Comparison of ENCODE assay signal across 10 mouse cellular contexts in the genomic region with DNA sequence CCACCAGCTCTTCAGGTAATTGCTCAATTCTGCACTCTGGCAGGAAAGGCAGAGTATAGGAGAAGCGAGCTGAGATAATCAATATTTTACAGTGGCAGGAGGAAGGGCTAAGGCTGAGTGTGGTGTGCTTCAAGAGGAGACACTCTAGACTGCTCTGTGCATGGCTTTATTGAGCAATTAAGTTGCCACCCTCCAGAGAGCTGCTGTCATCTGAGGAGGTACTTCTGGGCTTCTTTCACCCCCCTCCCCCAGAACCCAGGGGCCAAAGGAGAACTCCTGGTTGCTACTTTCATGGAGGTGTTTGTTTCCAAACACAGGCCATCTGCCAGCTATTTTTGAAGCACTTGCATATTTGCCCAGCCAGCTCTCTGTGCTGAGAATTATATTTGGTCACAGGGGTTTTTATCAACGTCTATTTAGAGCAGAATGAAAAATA.
DNase-seq lines count a peak whose midpoint lies in the region; ATAC-seq and TF ChIP-seq lines count a peak whose summit lies in the region.
"Had no signal": no experiment of that assay in that cellular context is flagged by ENCODE, and none has a peak within 500 bp of the region (broad histone marks: within the 10 kb centered on the region; RNA-seq: fewer than 3 reads in every experiment).

No protein-coding gene starts in this region.

- peak overlapping the region; percentile 34 for H3K4me2 ChIP-seq in heart, embryonic 13.5 days

- no peak for DNase-seq in frontal cortex, postnatal 10 days (ENCODE audit: low spot score in 2 of 2)
- DNase-seq in brain, embryonic 14.5 days (ENCODE audit: low read depth) = peak; percentile 8
- DNase-seq in lung, adult 18-20 months = peak; percentile 67 to 79
- no peak for DNase-seq in B cell, adult 2 months
- DNase-seq in embryo, embryonic 10 days (ENCODE audit: low spot score) = no peak
- DNase-seq in thymus, postnatal 4 days = no peak
- DNase-seq: kidney, adult 8-10 months had no signal

- TF ChIP-seq POLR2A in brain, embryonic 14.5 days (IDR thresholded peaks at IDR 0.05; ENCODE audit: borderline replicate concordance, extremely low read depth, insufficient read depth, insufficient read length, poor library complexity, severe bottlenecking) = no peak

- 0 out of 2 replicates have a peak, but pooled peaks cover 5% of the 10 kb centered on the region for H3K9me3 ChIP-seq in heart, embryonic 13.5 days

- no peak overlapping the region for H3K4me3 ChIP-seq in heart, embryonic 13.5 days
- H3K4me3 ChIP-seq: megakaryocyte, embryonic 14.5 days had no signal

- 23% methylated on average over 2 of the region's 2 CpGs for WGBS in heart, embryonic 13.5 days

- H3K36me3 ChIP-seq in heart, embryonic 13.5 days = peaks cover 4% of the 10 kb centered on the region

- H3K4me1 ChIP-seq in heart, embryonic 13.5 days = peaks cover 29% of the 10 kb centered on the region

- no peaks in the 10 kb centered on the region for H3K27me3 ChIP-seq in heart, embryonic 13.5 days (replicated peaks)

- H3K9ac ChIP-seq in heart, embryonic 13.5 days = peak overlapping the region; percentile 21; the same call in 1 of the 2 replicates

- peak; percentile 57 for ATAC-seq in frontal cortex, adult (ENCODE audit: low TSS enrichment)
- ATAC-seq in heart, embryonic 13.5 days (ENCODE audit: extremely low read depth, insufficient number of reproducible peaks, low FRiP score, low TSS enrichment) = no peak; the same call in 1 of the 2 replicates

- no peak for TF ChIP-seq CTCF in brain, embryonic 14.5 days (IDR thresholded peaks at IDR 0.05; ENCODE audit: borderline replicate concordance, extremely low read depth, insufficient read depth, insufficient read length)

- H3K27ac ChIP-seq in heart, embryonic 13.5 days (replicated peaks) = peak overlapping the region; percentile 88

Comparison
In these comparisons a context has a peak if more than half of its experiments do, and no peak if none do; other contexts are left out.
1. DNase-seq: peak in brain, embryonic 14.5 days (single experiment) and lung, adult 18-20 months (2 of 2); none in frontal cortex, postnatal 10 days (0 of 2), B cell, adult 2 months (0 of 2), embryo, embryonic 10 days (single experiment) and thymus, postnatal 4 days (single experiment).